Mouse (Mus musculus) cerebellum, adult 8-10 months (tissue): ENCODE measurements around the gene Mei1.

Experiments
- DNase-seq: peaks from one replicate; pipeline ENCODE4 v3.0.0; 2022

Mei1 gene

GRCm38 (mm10) chr15:82152435-82152834, 82.6 kb downstream of the Mei1 start:
- no peak for DNase-seq

GRCm38 (mm10) chr15:82156298-82156697, 86.5 kb downstream of the Mei1 start:
- DNase-seq, result no peak

DNA sequence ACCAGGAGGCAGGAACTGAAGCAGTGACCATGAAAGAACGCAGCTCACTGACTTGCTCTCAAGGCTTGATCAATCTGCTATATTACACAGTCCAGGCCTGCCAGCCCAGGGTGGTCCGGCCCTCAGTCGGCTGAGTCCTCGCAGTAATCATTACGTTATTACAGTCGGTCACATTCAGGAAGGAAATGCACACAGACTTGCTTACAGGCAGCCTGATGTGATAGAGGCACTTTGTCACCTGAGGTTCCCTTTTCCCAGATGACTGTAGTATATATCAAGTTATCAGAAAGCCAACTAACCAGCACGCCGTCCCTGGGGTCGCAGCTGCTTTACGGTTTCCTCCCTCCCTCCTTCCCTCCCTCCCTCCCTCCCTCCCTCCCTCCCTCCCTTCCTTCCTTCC, 87.1 kb downstream of the Mei1 start:
- no peak for DNase-seq

GRCm38 (mm10) chr15:82158243-82159035, 88.6 kb downstream of the Mei1 start:
- DNase-seq, result no peak

DNA sequence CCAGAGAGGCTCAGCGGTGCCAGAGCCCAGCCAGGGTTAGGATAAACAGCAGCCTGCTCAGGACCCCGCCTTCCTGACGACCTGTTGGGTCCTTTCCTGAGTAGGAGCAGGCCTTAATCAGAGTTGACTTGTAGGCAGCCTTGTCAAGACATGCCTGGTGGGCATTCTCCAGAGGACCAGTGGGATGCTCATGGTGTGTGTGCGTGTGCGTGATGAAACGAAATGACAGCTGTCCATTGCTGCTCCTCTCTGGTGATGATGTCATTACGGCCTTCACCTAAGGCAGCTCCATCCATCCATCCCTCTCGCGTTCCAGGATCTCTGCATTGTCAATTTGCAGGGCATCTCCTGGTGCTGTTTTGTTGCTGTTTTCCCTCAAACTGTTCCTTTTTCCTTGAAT, 89.7 kb downstream of the Mei1 start:
- no peak for DNase-seq

- no peak for DNase-seq
Observed at GRCm38 (mm10) chr15:82160731-82161640, 91.2 kb downstream of the Mei1 start.

DNA sequence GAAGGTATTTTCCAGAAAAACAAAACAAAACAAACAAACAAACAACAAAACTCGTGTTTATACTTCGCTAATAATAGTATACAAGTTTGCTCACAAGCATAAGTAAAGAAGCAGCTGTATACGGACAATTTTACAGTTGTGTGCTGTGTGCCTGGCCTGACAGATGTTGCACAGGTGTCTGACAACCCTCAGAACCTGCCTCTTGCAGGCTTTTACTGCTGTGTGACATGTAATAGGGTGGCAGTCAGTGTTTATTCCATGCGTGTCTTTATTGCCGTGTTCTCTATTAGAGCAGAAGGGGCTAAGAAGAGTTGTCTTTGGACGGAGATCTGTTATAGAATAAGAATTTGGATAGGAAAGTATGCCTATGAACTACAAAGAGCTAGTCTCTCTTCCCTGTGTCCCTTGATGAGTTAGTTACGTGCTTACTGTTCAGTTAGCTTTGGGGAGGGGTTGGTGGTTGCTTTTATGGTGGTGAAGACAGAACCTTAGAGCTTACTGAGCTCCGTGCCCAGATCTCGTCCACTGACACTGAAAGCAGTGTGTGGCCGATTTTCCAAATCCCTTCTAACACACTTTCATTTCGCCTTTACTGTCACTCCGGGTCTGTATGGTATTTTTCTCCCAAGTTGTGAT, 92.3 kb downstream of the Mei1 start:
- DNase-seq, result no peak

DNA sequence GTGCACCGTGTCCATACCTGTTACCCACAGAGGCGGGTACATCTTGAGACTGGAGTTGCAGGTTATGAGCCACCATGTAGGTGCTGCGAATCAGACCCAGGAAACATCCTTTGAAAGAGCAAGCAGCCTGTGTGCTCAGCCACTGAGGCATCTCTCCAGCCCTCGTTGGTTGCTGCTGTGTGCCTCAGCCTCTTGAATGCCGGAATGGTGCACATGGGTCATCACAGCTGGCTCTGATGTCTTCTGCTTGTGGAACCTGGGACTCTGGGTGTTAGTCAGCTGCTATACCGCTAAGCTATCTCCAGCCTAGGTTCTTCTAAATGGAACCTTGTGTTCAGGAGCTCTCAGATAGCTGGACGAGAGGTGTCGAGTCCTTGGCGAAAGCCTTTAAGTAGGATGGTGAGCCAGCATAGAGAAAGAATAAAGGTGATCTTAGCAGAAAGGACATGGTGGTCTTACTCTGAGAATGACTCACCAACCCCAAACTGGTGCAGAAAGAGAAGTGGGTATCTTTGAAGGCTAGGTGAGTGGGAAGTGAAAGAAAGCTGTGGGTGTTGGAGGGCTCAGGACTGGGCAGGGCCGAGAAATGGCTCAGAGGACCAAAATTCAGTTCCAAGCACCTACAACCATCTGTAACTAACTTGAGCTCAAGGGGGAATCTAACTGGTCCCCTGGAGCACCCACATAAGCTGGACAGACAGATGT, 93.7 kb downstream of the Mei1 start:
- DNase-seq, result no peak

- no peak for DNase-seq
Observed at GRCm38 (mm10) chr15:82164061-82164399, 94.2 kb downstream of the Mei1 start.

DNA sequence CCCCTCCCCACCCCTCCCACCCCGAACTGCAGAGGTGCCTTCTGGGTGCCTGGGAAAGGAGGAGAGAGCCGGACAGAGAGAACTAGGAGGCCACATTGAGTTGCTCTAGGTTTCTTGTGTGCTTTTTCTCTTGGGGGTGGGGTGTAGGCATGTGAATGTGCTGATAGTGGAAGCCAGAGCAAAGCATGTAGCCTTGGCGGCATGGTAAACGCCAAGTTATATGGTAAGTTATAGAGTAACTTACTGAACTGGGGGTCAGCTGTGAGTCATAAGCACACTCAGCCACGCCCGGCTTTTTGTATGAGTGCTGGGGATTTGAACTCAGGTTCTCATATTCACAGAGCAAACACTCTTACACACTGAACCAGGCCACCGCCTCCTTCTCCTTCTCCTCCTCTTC, 94.7 kb downstream of the Mei1 start:
- no peak for DNase-seq

- peak; percentile 84 for DNase-seq
Observed at GRCm38 (mm10) chr15:82165332-82166239, 95.8 kb downstream of the Mei1 start.

DNA sequence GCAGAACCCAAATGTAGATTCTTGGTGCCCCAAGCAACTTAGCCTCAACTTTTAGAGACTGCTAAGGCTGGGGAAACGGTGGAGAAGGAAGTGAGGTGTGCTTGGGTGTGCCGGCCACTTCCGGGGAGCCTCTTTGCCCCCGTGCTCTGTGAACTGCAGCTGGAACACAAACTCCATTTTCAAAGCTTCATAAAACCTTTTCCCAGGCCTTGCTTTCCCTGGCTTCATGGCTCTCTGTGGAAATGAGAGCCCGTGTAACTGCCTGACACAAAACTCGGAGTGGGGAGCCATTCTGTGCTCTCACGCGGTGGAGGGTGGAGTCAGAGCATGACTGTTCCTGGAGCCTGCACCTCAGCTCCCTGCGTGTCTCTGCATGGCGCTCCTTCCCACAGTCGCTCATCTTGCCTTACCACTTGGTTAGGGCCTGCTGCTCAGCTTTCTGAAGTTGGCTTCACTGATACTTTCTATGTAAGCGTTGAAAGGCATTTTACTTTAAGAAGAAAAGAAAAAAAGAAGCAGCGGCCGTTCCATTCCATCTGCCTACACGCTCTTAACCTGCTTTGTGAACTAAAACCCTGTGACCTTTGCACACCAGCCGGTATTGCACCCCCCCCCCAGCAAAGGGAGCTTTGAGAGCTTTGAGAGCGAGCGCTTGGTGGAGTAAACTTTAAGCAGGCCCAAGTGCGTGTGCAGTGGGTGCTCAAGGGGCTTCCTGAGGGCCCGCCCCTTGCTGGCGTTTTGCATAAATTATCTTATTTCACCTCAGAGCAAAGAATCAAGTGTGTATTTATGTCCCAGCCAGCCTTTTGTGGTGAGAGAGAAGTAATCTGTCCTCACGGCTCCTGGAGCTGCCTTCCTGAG, 96.7 kb downstream of the Mei1 start:
- DNase-seq, result no peak

DNA sequence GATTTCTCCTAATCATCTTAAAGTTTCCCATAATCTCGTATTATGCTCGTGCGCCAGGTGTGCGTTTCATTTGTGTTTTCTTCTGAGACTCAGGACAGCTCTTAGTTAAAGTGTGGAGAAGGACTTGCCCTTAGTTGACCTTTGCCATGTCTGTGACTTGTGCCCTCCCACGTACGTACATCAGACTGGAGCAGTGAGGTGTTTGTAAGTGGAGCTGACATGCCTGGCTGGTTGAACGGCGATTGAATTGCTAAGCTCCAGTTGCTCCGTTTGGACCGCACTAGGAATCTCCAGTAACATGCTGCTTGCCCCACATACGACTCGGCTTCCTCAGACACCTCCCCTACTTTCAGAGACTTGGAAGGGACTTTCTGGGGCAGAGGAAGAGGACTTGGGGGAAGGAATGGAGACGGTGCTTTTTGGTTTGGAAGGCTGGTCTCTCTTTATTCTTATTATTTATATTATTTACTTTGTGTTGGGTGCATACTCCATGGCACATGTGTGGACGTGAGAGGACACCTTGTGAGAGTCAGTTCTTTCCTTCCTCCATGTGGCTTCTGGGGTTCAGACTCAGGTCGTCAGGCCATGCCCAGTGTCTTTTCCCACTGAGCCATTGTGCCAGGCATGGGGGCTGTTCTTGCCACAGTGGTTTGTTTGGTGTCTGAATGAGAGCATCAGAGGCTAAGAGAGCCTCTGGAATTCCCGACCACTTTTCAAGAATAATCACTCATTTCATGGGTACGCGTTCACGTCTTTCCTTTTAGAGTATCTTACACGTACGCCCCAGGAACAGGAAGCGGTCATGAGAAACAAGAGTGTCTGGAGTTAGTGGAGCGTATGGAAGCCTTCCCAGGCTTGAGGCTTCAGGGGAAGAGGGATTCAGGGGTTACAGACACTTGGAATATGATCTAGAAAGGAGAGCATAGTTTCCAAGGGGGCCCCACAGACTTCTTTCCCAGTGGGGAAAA, 97.7 kb downstream of the Mei1 start:
- no peak for DNase-seq

DNA sequence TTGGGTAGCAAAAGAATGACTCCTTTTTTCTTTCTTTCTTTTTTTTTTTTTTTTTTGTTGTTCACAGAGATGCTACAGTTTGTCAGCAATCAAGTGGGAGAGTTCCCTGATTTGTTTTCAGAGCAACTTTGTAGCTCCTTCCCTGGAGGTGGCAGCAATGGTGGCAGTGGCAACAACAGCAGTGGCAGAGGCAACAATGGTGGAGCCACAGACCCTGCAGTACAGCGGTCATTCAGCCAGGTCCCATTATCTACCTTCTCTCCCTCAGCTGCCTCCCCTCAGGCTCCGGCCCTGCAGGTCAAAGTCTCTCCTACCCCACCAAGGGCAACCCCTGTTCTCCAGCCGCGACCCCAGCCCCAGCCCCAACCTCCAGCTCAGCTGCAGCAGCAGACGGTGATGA, 99.9 kb downstream of the Mei1 start:
- no peak for DNase-seq

DNA sequence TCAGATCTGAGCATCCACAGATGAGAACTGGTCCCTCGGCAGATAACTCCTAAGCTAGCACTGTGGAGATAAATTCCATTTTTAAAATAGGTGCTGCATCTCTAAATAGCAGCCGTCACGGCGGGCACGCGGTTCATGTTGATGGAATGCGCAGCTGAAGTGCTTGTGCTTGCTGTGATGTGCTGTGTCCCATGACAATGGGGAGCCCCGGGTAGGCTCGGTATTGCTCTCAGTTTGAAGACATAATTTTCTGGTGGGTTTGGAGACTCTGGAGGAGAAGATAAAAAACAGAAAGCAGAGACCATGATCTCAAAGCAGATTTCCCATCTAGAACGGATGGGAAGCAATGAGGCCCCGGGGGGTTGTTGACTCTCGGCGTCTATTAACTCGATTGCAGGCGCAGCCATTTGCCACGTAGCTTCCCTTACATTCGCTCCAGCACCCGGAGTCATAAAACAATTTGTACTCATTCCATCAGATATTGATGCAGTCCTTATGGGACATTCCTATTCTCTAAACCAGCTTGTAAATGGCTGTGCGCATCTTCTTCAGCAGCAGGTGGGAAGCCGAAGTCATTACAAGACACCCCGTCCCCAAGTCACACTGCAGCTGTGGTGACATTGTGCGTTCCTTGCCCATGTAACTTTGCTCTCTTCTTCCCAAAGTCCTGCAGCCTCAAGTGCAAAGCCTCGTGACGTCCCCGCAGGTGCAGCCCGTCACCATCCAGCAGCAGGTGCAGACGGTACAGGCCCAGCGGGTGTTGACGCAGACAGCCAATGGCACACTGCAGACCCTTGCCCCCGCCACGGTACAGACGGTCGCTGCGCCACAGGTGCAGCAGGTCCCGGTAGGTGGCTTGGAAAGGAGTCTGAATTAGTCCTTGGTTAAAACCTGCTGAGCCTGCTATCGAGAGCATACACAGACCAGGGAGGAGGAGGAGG, 100.9 kb downstream of the Mei1 start:
- DNase-seq, result peak; percentile 50

GRCm38 (mm10) chr15:82172648-82173047, 102.9 kb downstream of the Mei1 start:
- DNase-seq, result peak; percentile 59

- DNase-seq, result no peak
Observed at GRCm38 (mm10) chr15:82175091-82175490, 105.3 kb downstream of the Mei1 start.
